Mouse (Mus musculus) lung, adult 2 months (tissue): ENCODE data around the gene Kptn. TPM values are rescaled to one million over a fixed set of nuclear protein-coding genes. Genes with fewer than 3 reads are reported as not detected.

Source experiments
- DNase-seq: peaks from one replicate; pipeline ENCODE4 v3.0.0; 2022
- H3K4me1 ChIP-seq: fragments of 200-500 bp; 2 replicates; pipeline ENCODE4 v1.6.1; 2011; ENCODE audit warnings: low read length; ENCODE audit not compliant: control insufficient read depth, insufficient read depth
- H3K4me3 ChIP-seq: fragments of 200-500 bp; replicated peaks from 2 replicates; pipeline ENCODE3; 2011; ENCODE audit warnings: low read depth, mild to moderate bottlenecking, control low read depth, low read length; ENCODE audit errors: extremely low read depth
- CTCF ChIP-seq: fragments of 200-500 bp; IDR thresholded peaks from 2 replicates; pipeline ENCODE4 v1.5.1; 2011; ENCODE audit warnings: mild to moderate bottlenecking, low read length, control low read depth; ENCODE audit not compliant: insufficient read depth
- POLR2A ChIP-seq: fragments of 200-500 bp; IDR thresholded peaks from 2 replicates; pipeline ENCODE4 v1.6.1; 2011; ENCODE audit warnings: low read depth, mild to moderate bottlenecking, control low read depth, low read length, borderline replicate concordance; ENCODE audit errors: extremely low read depth
- WGBS: fragments of 180-500 bp; shearing (Covaris S2); methylation state at CpG from one replicate; pipeline ENCODE4 v1.1.7; 2018; 5-methylcytosine and 5-hydroxymethylcytosine counted together
- polyA plus RNA-seq: library from polyadenylated mRNA; depleted of rRNA; stranded (reverse); fragments of >200 nt; gene quantifications from 2 replicates; pipeline ENCODE4 v1.2.3, GENCODE M21; 2012

Kptn gene
- polyA plus RNA-seq, 1 experiment, result 28.3 TPM

- WGBS, result 92% methylated on average over 7 of the region's 7 CpGs
Measured at GRCm38 (mm10) chr7:16111284-16112090, 8.2 kb upstream of the Kptn start.

GRCm38 (mm10) chr7:16116418-16116817 lies 3.3 kb upstream of the Kptn start:
- TF ChIP-seq POLR2A (no peak), CTCF (no peak)
- WGBS, result 93% methylated on average over 7 of the region's 7 CpGs
- H3K4me1 ChIP-seq, result peaks cover 8% of the 10 kb centered on the region
- no peak overlapping the region for H3K4me3 ChIP-seq
- DNase-seq, result no peak

More at GRCm38 (mm10) chr7:16111284-16112090, 8.2 kb upstream of the Kptn start:
- no peak for DNase-seq
- Histone ChIP-seq H3K4me3 (no peak overlapping the region), H3K4me1 (no peaks in the 10 kb centered on the region)
- TF ChIP-seq POLR2A (no peak), CTCF (no peak)

- DNase-seq, result no peak
- 84% methylated on average over 3 of the region's 3 CpGs for WGBS
- Histone ChIP-seq H3K4me1 (peaks cover 8% of the 10 kb centered on the region), H3K4me3 (no peak overlapping the region)
- TF ChIP-seq POLR2A, result no peak
- no peak for TF ChIP-seq CTCF
Measured at GRCm38 (mm10) chr7:16117100-16117499, 2.6 kb upstream of the Kptn start.

GRCm38 (mm10) chr7:16120262-16120600 lies 536 bp downstream of the Kptn start:
- WGBS, result 37% methylated on average over 9 of the region's 9 CpGs
- no peak for DNase-seq
- peak overlapping the region; percentile 98 for H3K4me3 ChIP-seq
- peaks cover 8% of the 10 kb centered on the region for H3K4me1 ChIP-seq
- TF ChIP-seq POLR2A (no peak), CTCF (no peak)

- H3K4me3 ChIP-seq, result no peak overlapping the region
- 83% methylated on average over 9 of the region's 9 CpGs for WGBS
- TF ChIP-seq POLR2A (no peak), CTCF (no peak)
Measured at GRCm38 (mm10) chr7:16125829-16126228, 6.1 kb downstream of the Kptn start.

GRCm38 (mm10) chr7:16128344-16128743 lies 8.6 kb downstream of the Kptn start:
- Histone ChIP-seq H3K4me1 (no peaks in the 10 kb centered on the region; the same call in 1 of the 2 replicates), H3K4me3 (no peak overlapping the region)
- WGBS, result 36% methylated on average over 6 of the region's 6 CpGs
- no peak for TF ChIP-seq CTCF
- TF ChIP-seq POLR2A, result no peak
- no peak for DNase-seq

More at GRCm38 (mm10) chr7:16125829-16126228, 6.1 kb downstream of the Kptn start:
- no peaks in the 10 kb centered on the region; the same call in 1 of the 2 replicates for H3K4me1 ChIP-seq
- no peak for DNase-seq

GRCm38 (mm10) chr7:16128899-16129298 lies 9.2 kb downstream of the Kptn start:
- Histone ChIP-seq H3K4me1 (no peaks in the 10 kb centered on the region; the same call in 1 of the 2 replicates), H3K4me3 (no peak overlapping the region)
- no peak for DNase-seq
- TF ChIP-seq POLR2A (no peak), CTCF (no peak)
- WGBS, result 65% methylated on average over 5 of the region's 5 CpGs

- peak; percentile 41 for DNase-seq
- TF ChIP-seq POLR2A, result no peak
- no peak for TF ChIP-seq CTCF
- 5% methylated on average over 12 of the region's 12 CpGs for WGBS
- Histone ChIP-seq H3K4me3 (peak within 1 kb of the TSS; percentile 16), H3K4me1 (no peaks in the 10 kb centered on the region; the same call in 1 of the 2 replicates)
Measured at GRCm38 (mm10) chr7:16129421-16129845, 9.7 kb downstream of the Kptn start, which contains the start of gene Slc8a2. TSS of gene Slc8a2 (plus strand) at chr7:16129826.

GRCm38 (mm10) chr7:16129846-16130691 lies 10.4 kb downstream of the Kptn start:
- TF ChIP-seq POLR2A (no peak), CTCF (no peak)
- WGBS, result 4% methylated on average over 35 of the region's 38 CpGs
- DNase-seq, result no peak
- Histone ChIP-seq H3K4me3 (peak overlapping the region; percentile 16), H3K4me1 (no peaks in the 10 kb centered on the region; the same call in 1 of the 2 replicates)
